Mouse (Mus musculus): Measurements from ENCODE around the gene Olfr799. TPM values are rescaled to one million over a fixed set of nuclear protein-coding genes. Genes with fewer than 3 reads are reported as not detected.

Olfr799 gene
- polyA plus RNA-seq, 1 experiment from 2014 or later: not detected

DNA sequence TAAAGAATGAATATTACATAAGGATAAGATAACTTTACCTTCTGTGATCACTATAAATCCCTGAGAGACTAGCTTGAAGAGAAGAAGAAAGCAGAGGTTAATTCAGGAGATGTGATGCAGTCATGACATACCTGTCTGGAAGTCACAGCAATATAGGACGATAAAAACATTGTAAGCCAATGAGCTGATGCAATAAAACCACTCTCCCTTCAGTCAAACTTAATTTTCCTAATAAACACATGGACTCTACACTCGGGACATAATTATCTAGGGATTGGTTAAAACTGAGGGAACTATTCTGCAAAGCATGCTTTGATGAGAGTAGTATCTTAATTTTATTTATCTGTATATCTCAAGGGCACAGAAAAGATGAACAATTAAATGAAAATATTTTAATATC is 56.9 kb downstream of the Olfr799 start, which contains the start of gene Olfr803:
Gene Olfr803, minus strand, starts transcription at position 101 of the 400 bp plus-strand sequence.
- WGBS: 83% methylated on average over 2 of the region's 2 CpGs

More for the DNA sequence above, 56.9 kb downstream of the Olfr799 start, which contains the start of gene Olfr803:
- H3K27ac ChIP-seq (ENCODE audit: low read depth, low read length): no peak within 1 kb of the TSS
- H3K27me3 ChIP-seq (ENCODE audit: control insufficient read depth, insufficient read depth, low read length): no peaks in the 10 kb centered on the region
- no peaks in the 10 kb centered on the region for H3K36me3 ChIP-seq (ENCODE audit: control insufficient read depth, insufficient read depth, low read length)
- no peak within 1 kb of the TSS for H3K4me3 ChIP-seq (ENCODE audit: low read depth, low read length)
- H3K9me3 ChIP-seq (ENCODE audit: control insufficient read depth, low read length): no peaks in the 10 kb centered on the region
- H3K9ac ChIP-seq (ENCODE audit: low read length): no peak within 1 kb of the TSS
- DNase-seq (ENCODE audit: low spot score): no peak
- no peak within 1 kb of the TSS for H3K4me2 ChIP-seq (ENCODE audit: low read depth)
- H3K4me1 ChIP-seq (ENCODE audit: control insufficient read depth, insufficient read depth, low read length): no peaks in the 10 kb centered on the region
- no peak for ATAC-seq (ENCODE audit: insufficient read depth, low FRiP score, low TSS enrichment)

Other genes with a start within 250 kb of the Olfr799 start
- gene Olfr785, start 232.1 kb upstream of the Olfr799 start, polyA plus RNA-seq (2014; fragmentation: Nextera tagmentation; extraction: Ambion mirVana): not detected in 2 replicates
- gene Olfr786, start 210.2 kb upstream of the Olfr799 start, polyA plus RNA-seq (2014; fragmentation: Nextera tagmentation; extraction: Ambion mirVana): not detected in 2 replicates
- gene Olfr787, start 175.6 kb upstream of the Olfr799 start, polyA plus RNA-seq (2014; fragmentation: Nextera tagmentation; extraction: Ambion mirVana): not detected in 2 replicates
- not detected in 2 replicates for gene Olfr788, start 166.5 kb upstream of the Olfr799 start, polyA plus RNA-seq (2014; fragmentation: Nextera tagmentation; extraction: Ambion mirVana)
- gene Olfr789, start 152.7 kb upstream of the Olfr799 start, polyA plus RNA-seq (2014; fragmentation: Nextera tagmentation; extraction: Ambion mirVana): not detected in 2 replicates
- not detected in 2 replicates for gene Olfr790, start 139.0 kb upstream of the Olfr799 start, polyA plus RNA-seq (2014; fragmentation: Nextera tagmentation; extraction: Ambion mirVana)
- gene Olfr791, start 115.7 kb upstream of the Olfr799 start, polyA plus RNA-seq (2014; fragmentation: Nextera tagmentation; extraction: Ambion mirVana): not detected in 2 replicates
- gene Olfr792, start 98.3 kb upstream of the Olfr799 start, polyA plus RNA-seq (2014; fragmentation: Nextera tagmentation; extraction: Ambion mirVana): not detected in 2 replicates
- not detected in 2 replicates for gene Olfr794, start 69.8 kb upstream of the Olfr799 start, polyA plus RNA-seq (2014; fragmentation: Nextera tagmentation; extraction: Ambion mirVana)
- 0.07 TPM in 1 of 2 replicates, not detected in the other for gene Olfr796, start 24.9 kb upstream of the Olfr799 start, polyA plus RNA-seq (2014; fragmentation: Nextera tagmentation; extraction: Ambion mirVana)
- gene Olfr798, start 9.6 kb upstream of the Olfr799 start, polyA plus RNA-seq (2014; fragmentation: Nextera tagmentation; extraction: Ambion mirVana): not detected in 2 replicates
- gene Olfr800, start 20.2 kb downstream of the Olfr799 start, polyA plus RNA-seq (2014; fragmentation: Nextera tagmentation; extraction: Ambion mirVana): not detected in 2 replicates
- not detected in 2 replicates for gene Olfr801, start 36.4 kb downstream of the Olfr799 start, polyA plus RNA-seq (2014; fragmentation: Nextera tagmentation; extraction: Ambion mirVana)
- not detected in 2 replicates for gene Olfr802, start 50.7 kb downstream of the Olfr799 start, polyA plus RNA-seq (2014; fragmentation: Nextera tagmentation; extraction: Ambion mirVana)
- not detected in 2 replicates for gene Olfr803, start 56.8 kb downstream of the Olfr799 start, polyA plus RNA-seq (2014; fragmentation: Nextera tagmentation; extraction: Ambion mirVana)
- gene Olfr804, start 65.7 kb downstream of the Olfr799 start, polyA plus RNA-seq (2014; fragmentation: Nextera tagmentation; extraction: Ambion mirVana): not detected in 2 replicates
- gene Olfr805, start 91.9 kb downstream of the Olfr799 start, polyA plus RNA-seq (2014; fragmentation: Nextera tagmentation; extraction: Ambion mirVana): not detected in 2 replicates
- not detected in 2 replicates for gene Olfr806, start 104.4 kb downstream of the Olfr799 start, polyA plus RNA-seq (2014; fragmentation: Nextera tagmentation; extraction: Ambion mirVana)
- gene Olfr807, start 120.3 kb downstream of the Olfr799 start, polyA plus RNA-seq (2014; fragmentation: Nextera tagmentation; extraction: Ambion mirVana): not detected in 2 replicates
- not detected in 2 replicates for gene Olfr808, start 128.0 kb downstream of the Olfr799 start, polyA plus RNA-seq (2014; fragmentation: Nextera tagmentation; extraction: Ambion mirVana)
- gene Olfr809, start 137.2 kb downstream of the Olfr799 start, polyA plus RNA-seq (2014; fragmentation: Nextera tagmentation; extraction: Ambion mirVana): not detected in 2 replicates
- not detected in 2 replicates for gene Olfr810, start 157.4 kb downstream of the Olfr799 start, polyA plus RNA-seq (2014; fragmentation: Nextera tagmentation; extraction: Ambion mirVana)
- not detected in 2 replicates for gene Olfr811, start 166.9 kb downstream of the Olfr799 start, polyA plus RNA-seq (2014; fragmentation: Nextera tagmentation; extraction: Ambion mirVana)
- not detected in 2 replicates for gene Olfr812, start 208.6 kb downstream of the Olfr799 start, polyA plus RNA-seq (2014; fragmentation: Nextera tagmentation; extraction: Ambion mirVana)
- not detected in 2 replicates for gene Olfr813, start 217.9 kb downstream of the Olfr799 start, polyA plus RNA-seq (2014; fragmentation: Nextera tagmentation; extraction: Ambion mirVana)
- gene Olfr814, start 242.4 kb downstream of the Olfr799 start, polyA plus RNA-seq (2014; fragmentation: Nextera tagmentation; extraction: Ambion mirVana): not detected in 2 replicates

Measured in neural tube, embryonic 11.5 days (tissue).